Mouse (Mus musculus) CH12.LX (cell line): ENCODE data around the gene Dennd1a.

Source experiments
- CTCF ChIP-seq, 2 experiments: IDR thresholded peaks in 1 of 2; conservative IDR thresholded peaks in 1 of 2; 2 replicates each; pipeline ENCODE4 v1.5.1; 2011 to 2012; ENCODE audit warnings: low read depth in 2 of 2, low read length in 2 of 2, improper control_type of control experiment in 1 of 2, inconsistent platforms in 1 of 2, mild to moderate bottlenecking in 1 of 2, moderate library complexity in 1 of 2
- JUND ChIP-seq: conservative IDR thresholded peaks from 2 replicates; pipeline ENCODE4 v1.6.1; 2011; ENCODE audit warnings: low read depth, low read length, improper control_type of control experiment
- MAZ ChIP-seq: IDR thresholded peaks from 2 replicates; pipeline ENCODE4 v1.6.1; 2012; ENCODE audit warnings: low read depth, mild to moderate bottlenecking, inconsistent platforms, low read length, improper control_type of control experiment, moderate library complexity

DNA sequence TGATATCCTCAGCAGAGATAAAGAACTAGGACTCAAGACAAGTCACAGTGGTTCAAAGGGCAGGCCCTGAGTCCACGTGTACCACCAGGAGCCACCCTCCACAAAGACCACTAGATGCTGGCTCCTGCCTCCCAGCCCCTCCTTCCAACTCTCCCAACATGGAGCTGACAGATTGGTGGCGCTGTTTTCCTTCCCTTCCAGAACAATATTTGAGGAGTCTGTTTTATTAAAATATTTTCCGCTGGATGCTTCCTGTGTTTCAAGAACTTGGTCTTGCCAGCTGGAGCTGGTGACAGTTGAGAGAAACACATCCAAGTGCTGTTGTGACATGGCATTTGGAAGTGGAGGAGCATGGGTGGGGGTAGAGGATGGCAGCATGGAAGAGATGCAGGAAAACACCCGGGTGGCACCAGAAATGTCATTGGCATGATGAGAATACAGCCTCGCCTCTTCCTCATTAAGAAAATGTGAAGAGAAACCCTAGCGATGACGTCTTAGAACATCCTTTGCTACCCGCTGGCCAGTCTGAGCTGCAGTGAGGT is 472.3 kb downstream of the Dennd1a start:
- no peak for TF ChIP-seq JUND
- TF ChIP-seq CTCF (conservative IDR thresholded peaks at IDR 0.05 in 1 of 2, IDR thresholded peaks at IDR 0.05 in 1 of 2; ENCODE audit: low read depth in 2 of 2, low read length in 2 of 2): no peak
- TF ChIP-seq MAZ: no peak
